Mouse (Mus musculus) ES-E14 (cell line): ENCODE results near the gene Psmb9.

Source experiments
- CHD2 ChIP-seq: IDR thresholded peaks from 2 replicates; pipeline ENCODE4 v1.6.1; 2014; ENCODE audit warnings: mild to moderate bottlenecking, low read depth, low read length, inconsistent platforms
- HCFC1 ChIP-seq: IDR thresholded peaks from 2 replicates; pipeline ENCODE4 v1.6.1; 2012; ENCODE audit warnings: low read length, inconsistent platforms, borderline replicate concordance; ENCODE audit not compliant: insufficient read depth
- MAFK ChIP-seq: IDR thresholded peaks from 2 replicates; pipeline ENCODE4 v1.6.1; 2014; ENCODE audit warnings: mild to moderate bottlenecking, low read depth, low read length, inconsistent platforms; ENCODE audit not compliant: insufficient read depth
- ZC3H11A ChIP-seq: IDR thresholded peaks from 2 replicates; pipeline ENCODE4 v1.6.1; 2012; ENCODE audit warnings: low read depth, mild to moderate bottlenecking, inconsistent platforms, low read length, borderline replicate concordance

- TF ChIP-seq ZC3H11A: no peak
- TF ChIP-seq CHD2: no peak
- TF ChIP-seq HCFC1: no peak
- no peak for TF ChIP-seq MAFK
These were observed 2.0 kb downstream of the Psmb9 start for GRCm38 (mm10) chr17:34185526-34185925.
